Mouse (Mus musculus): ENCODE results near the gene Olfr605.

DNA sequence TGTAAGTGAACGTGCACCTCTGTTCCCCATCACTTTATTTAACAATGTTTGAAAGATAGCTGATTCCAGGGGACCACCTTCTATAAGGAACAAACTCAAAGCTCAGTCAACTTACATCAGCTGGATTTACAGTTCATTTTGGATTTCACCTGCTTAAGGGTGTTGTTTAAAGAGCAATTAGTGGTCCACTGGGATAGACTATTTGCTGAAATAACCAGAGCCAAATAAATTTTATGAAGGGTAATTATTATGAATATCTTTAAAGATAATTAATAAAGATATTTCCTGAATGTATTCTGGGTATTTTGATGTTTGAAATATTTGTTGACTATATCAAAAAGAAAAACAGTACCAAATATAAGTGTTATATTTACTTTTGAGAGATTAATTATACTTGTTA lies at the start of gene Olfr605:
- no peak for TF ChIP-seq CTCF (IDR thresholded peaks at IDR 0.05; ENCODE audit: low read depth)
- no peak for TF ChIP-seq EP300 (IDR thresholded peaks at IDR 0.05; ENCODE audit: low read depth)
